In genomic region chr17:49029556-49030268, GRCm38 (mm10) we compare ENCODE assay signal across 9 mouse cellular contexts.
A peak's percentile ranks its signal among the peaks of the same experiment; 100 is the strongest.
DNase-seq lines count a peak whose midpoint lies in the region; ATAC-seq and TF ChIP-seq lines count a peak whose summit lies in the region.
"Had no signal": no experiment of that assay in that cellular context is flagged by ENCODE, and none has a peak within 500 bp of the region (broad histone marks: within the 10 kb centered on the region; RNA-seq: fewer than 3 reads in every experiment).

No protein-coding gene starts in this region.

- H3K9me3 ChIP-seq in forebrain, embryonic 12.5 days, result no peaks in the 10 kb centered on the region
- H3K9me3 ChIP-seq in hindbrain, embryonic 12.5 days (replicated peaks), result no peaks in the 10 kb centered on the region
- H3K9me3 ChIP-seq: neural tube, embryonic 13.5 days had no signal

- H3K4me3 ChIP-seq in forebrain, embryonic 12.5 days (replicated peaks), result no peak overlapping the region
- H3K4me3 ChIP-seq in hindbrain, embryonic 12.5 days, result no peak overlapping the region
- no peak overlapping the region for H3K4me3 ChIP-seq in left cerebral cortex, adult 2 months
- peak overlapping the region; percentile 15 for H3K4me3 ChIP-seq in small intestine, adult 2 months (ENCODE audit: low read depth, low read length)
- H3K4me3 ChIP-seq: neural tube, embryonic 13.5 days had no signal

- TF ChIP-seq CTCF in left cerebral cortex, adult 2 months (IDR thresholded peaks at IDR 0.05), result no peak
- no peak for TF ChIP-seq CTCF in small intestine, adult 2 months (IDR thresholded peaks at IDR 0.05; ENCODE audit: extremely low read depth, insufficient read length, insufficient replicate concordance, low read depth, low read length)

- no peak overlapping the region for H3K9ac ChIP-seq in forebrain, embryonic 12.5 days
- H3K9ac ChIP-seq in hindbrain, embryonic 12.5 days, result no peak overlapping the region
- H3K9ac ChIP-seq: neural tube, embryonic 13.5 days had no signal

- peak; percentile 36 to 69 for DNase-seq in urinary bladder, postnatal 4 days (ENCODE audit: low spot score in 2 of 2)
- no peak for DNase-seq in urinary bladder, adult 18-20 months (ENCODE audit: low spot score in 2 of 2)
- peak; percentile 63 to 68 for DNase-seq in left cerebral cortex, adult 2 months (ENCODE audit: extremely low spot score in 1 of 2, low spot score in 2 of 2)
- peak; percentile 67 to 76 for DNase-seq in lung, postnatal 4 days

- WGBS in forebrain, embryonic 12.5 days, result 35% methylated on average over 11 of the region's 11 CpGs
- WGBS in hindbrain, embryonic 12.5 days, result 39% methylated on average over 11 of the region's 11 CpGs
- 16% methylated on average over 11 of the region's 11 CpGs for WGBS in small intestine, adult 2 months

- peak overlapping the region; percentile 15; the same call in 1 of the 2 replicates for H3K4me2 ChIP-seq in forebrain, embryonic 12.5 days
- H3K4me2 ChIP-seq in hindbrain, embryonic 12.5 days (replicated peaks), result no peak overlapping the region
- H3K4me2 ChIP-seq: neural tube, embryonic 13.5 days had no signal

- peaks cover 21% of the 10 kb centered on the region for H3K4me1 ChIP-seq in forebrain, embryonic 12.5 days
- peaks cover 17% of the 10 kb centered on the region for H3K4me1 ChIP-seq in hindbrain, embryonic 12.5 days
- H3K4me1 ChIP-seq in small intestine, adult 2 months (ENCODE audit: control insufficient read depth, insufficient read depth, insufficient read length, low read length), result peaks cover 4% of the 10 kb centered on the region; the same call in 1 of the 2 replicates

- H3K36me3 ChIP-seq in forebrain, embryonic 12.5 days (replicated peaks), result no peaks in the 10 kb centered on the region
- H3K36me3 ChIP-seq in hindbrain, embryonic 12.5 days, result no peaks in the 10 kb centered on the region
- no peaks in the 10 kb centered on the region for H3K36me3 ChIP-seq in small intestine, adult 2 months (ENCODE audit: control insufficient read depth, insufficient read depth, low read length)
- H3K36me3 ChIP-seq: neural tube, embryonic 13.5 days had no signal

- intact Hi-C loops in left cerebral cortex, adult 2 months (cut with DNase I), result loop anchor here (1.0 to 5.0 kb wide), 2 partner anchors 55 to 97 kb away; partner anchors contain the start of gene Lrfn2

- no peak for TF ChIP-seq POLR2A in small intestine, adult 2 months (IDR thresholded peaks at IDR 0.05; ENCODE audit: low read depth, low read length)

- peak; percentile 76 for ATAC-seq in forebrain, embryonic 12.5 days (ENCODE audit: low FRiP score)
- peak; percentile 39; the same call in 1 of the 2 replicates for ATAC-seq in hindbrain, embryonic 12.5 days (ENCODE audit: low FRiP score)
- ATAC-seq in erythroid progenitor cell, adult 5-6 weeks (replicated peaks; ENCODE audit: low FRiP score, poor library complexity, severe bottlenecking), result no peak

- H3K27ac ChIP-seq in forebrain, embryonic 12.5 days, result no peak overlapping the region
- no peak overlapping the region for H3K27ac ChIP-seq in hindbrain, embryonic 12.5 days
- peak overlapping the region; percentile 71 for H3K27ac ChIP-seq in left cerebral cortex, adult 2 months
- H3K27ac ChIP-seq in small intestine, adult 2 months (ENCODE audit: insufficient read depth, low read depth, low read length), result peak overlapping the region; percentile 60
- H3K27ac ChIP-seq: neural tube, embryonic 13.5 days had no signal

- H3K27me3 ChIP-seq in forebrain, embryonic 12.5 days, result peaks cover 10% of the 10 kb centered on the region; the same call in 1 of the 2 replicates
- H3K27me3 ChIP-seq in hindbrain, embryonic 12.5 days, result no peaks in the 10 kb centered on the region; the same call in 1 of the 2 replicates
- no peaks in the 10 kb centered on the region for H3K27me3 ChIP-seq in small intestine, adult 2 months (ENCODE audit: control insufficient read depth, insufficient read depth, low read length)
- H3K27me3 ChIP-seq: neural tube, embryonic 13.5 days had no signal

Comparison
In these comparisons a context has a peak if more than half of its experiments do, and no peak if none do; other contexts are left out.
1. DNase-seq: peak in urinary bladder, postnatal 4 days (2 of 2), left cerebral cortex, adult 2 months (2 of 2) and lung, postnatal 4 days (2 of 2); none in urinary bladder, adult 18-20 months (0 of 2).
2. H3K27ac ChIP-seq: peak in left cerebral cortex, adult 2 months (single experiment) and small intestine, adult 2 months (single experiment); none in forebrain, embryonic 12.5 days (single experiment) and hindbrain, embryonic 12.5 days (single experiment).